Mouse (Mus musculus): ENCODE results near the gene Bcat1. TPM values are rescaled to one million over a fixed set of nuclear protein-coding genes. Genes with fewer than 3 reads are reported as not detected.

Bcat1 gene
- polyA plus RNA-seq, 1 experiment, result not detected

- TF ChIP-seq GATA1 (IDR thresholded peaks at IDR 0.05; ENCODE audit: low read length), result no peak
Measured at GRCm38 (mm10) chr6:145009859-145010818, 65.8 kb downstream of the Bcat1 start.

GRCm38 (mm10) chr6:145003459-145003858 is 72.5 kb downstream of the Bcat1 start:
- no peak for TF ChIP-seq GATA1 (IDR thresholded peaks at IDR 0.05; ENCODE audit: low read length)

- no peak for TF ChIP-seq GATA1 (IDR thresholded peaks at IDR 0.05; ENCODE audit: low read length)
Measured at GRCm38 (mm10) chr6:145002094-145002936, 73.7 kb downstream of the Bcat1 start.

- TF ChIP-seq GATA1 (IDR thresholded peaks at IDR 0.05; ENCODE audit: low read length), result no peak
Measured at GRCm38 (mm10) chr6:145001493-145001892, 74.5 kb downstream of the Bcat1 start.

- TF ChIP-seq GATA1 (IDR thresholded peaks at IDR 0.05; ENCODE audit: low read length), result no peak
Measured at GRCm38 (mm10) chr6:144997229-144997628, 78.8 kb downstream of the Bcat1 start.

GRCm38 (mm10) chr6:144992111-144992510 is 83.9 kb downstream of the Bcat1 start:
- no peak for TF ChIP-seq GATA1 (IDR thresholded peaks at IDR 0.05; ENCODE audit: low read length)

- no peak for TF ChIP-seq GATA1 (IDR thresholded peaks at IDR 0.05; ENCODE audit: low read length)
Measured at GRCm38 (mm10) chr6:144989193-144989592, 86.8 kb downstream of the Bcat1 start.

GRCm38 (mm10) chr6:144987676-144988075 is 88.3 kb downstream of the Bcat1 start:
- TF ChIP-seq GATA1 (IDR thresholded peaks at IDR 0.05; ENCODE audit: low read length), result no peak

- TF ChIP-seq GATA1 (IDR thresholded peaks at IDR 0.05; ENCODE audit: low read length), result no peak
Measured at GRCm38 (mm10) chr6:144987216-144987615, 88.8 kb downstream of the Bcat1 start.

GRCm38 (mm10) chr6:144984221-144984620 is 91.8 kb downstream of the Bcat1 start:
- TF ChIP-seq GATA1 (IDR thresholded peaks at IDR 0.05; ENCODE audit: low read length), result no peak

- TF ChIP-seq GATA1 (IDR thresholded peaks at IDR 0.05; ENCODE audit: low read length), result no peak
Measured at GRCm38 (mm10) chr6:144982093-144982492, 93.9 kb downstream of the Bcat1 start.

- TF ChIP-seq GATA1 (IDR thresholded peaks at IDR 0.05; ENCODE audit: low read length), result no peak
Measured at GRCm38 (mm10) chr6:144972351-144972750, 103.6 kb downstream of the Bcat1 start.

- TF ChIP-seq GATA1 (IDR thresholded peaks at IDR 0.05; ENCODE audit: low read length), result no peak
Measured at GRCm38 (mm10) chr6:144970900-144971299, 105.1 kb downstream of the Bcat1 start.

GRCm38 (mm10) chr6:144967536-144967935 is 108.4 kb downstream of the Bcat1 start:
- no peak for TF ChIP-seq GATA1 (IDR thresholded peaks at IDR 0.05; ENCODE audit: low read length)

- no peak for TF ChIP-seq GATA1 (IDR thresholded peaks at IDR 0.05; ENCODE audit: low read length)
Measured at GRCm38 (mm10) chr6:144964205-144964604, 111.8 kb downstream of the Bcat1 start.

GRCm38 (mm10) chr6:144963156-144963555 is 112.8 kb downstream of the Bcat1 start:
- TF ChIP-seq GATA1 (IDR thresholded peaks at IDR 0.05; ENCODE audit: low read length), result no peak
